Mouse (Mus musculus) urinary bladder, postnatal 25 days (tissue): ENCODE results near the gene Axin1.
A peak's percentile ranks its signal among the peaks of the same experiment; 100 is the strongest.
"Not testable (repeated sequence)": the region's sequence is repeated elsewhere in the genome, so short reads cannot be mapped to it uniquely, and the experiment has no call there.

Source experiments
- DNase-seq: peaks from one replicate; pipeline ENCODE4 v3.0.0; 2022; ENCODE audit warnings: low spot score

Gene Axin1

GRCm38 (mm10) chr17:26138239-26138836 lies at the start of gene Axin1:
TSS of gene Axin1 (plus strand) at chr17:26138688.
- DNase-seq, result peak; percentile 81

GRCm38 (mm10) chr17:26089905-26090632 lies 48.4 kb upstream of the Axin1 start, which contains the start of gene Decr2:
TSS of gene Decr2 (minus strand) at chr17:26090337.
- peak; percentile 81 for DNase-seq

GRCm38 (mm10) chr17:26094531-26095110 lies 43.9 kb upstream of the Axin1 start:
- no peak for DNase-seq

GRCm38 (mm10) chr17:26095121-26095740 lies 43.3 kb upstream of the Axin1 start, which contains the start of gene Nme4:
TSS of gene Nme4 (minus strand) at chr17:26095602.
- DNase-seq, result peak; percentile 51

GRCm38 (mm10) chr17:26098461-26098860 lies 40.0 kb upstream of the Axin1 start:
- no peak for DNase-seq

GRCm38 (mm10) chr17:26099316-26099715 lies 39.2 kb upstream of the Axin1 start:
- not testable (repeated sequence) for DNase-seq

GRCm38 (mm10) chr17:26100166-26100565 lies 38.3 kb upstream of the Axin1 start:
- no peak for DNase-seq

GRCm38 (mm10) chr17:26101478-26101877 lies 37.0 kb upstream of the Axin1 start:
- no peak for DNase-seq

- DNase-seq, result no peak
Observed at GRCm38 (mm10) chr17:26105619-26106018, 32.9 kb upstream of the Axin1 start.

GRCm38 (mm10) chr17:26110156-26110555 lies 28.3 kb upstream of the Axin1 start:
- no peak for DNase-seq

- no peak for DNase-seq
Observed at GRCm38 (mm10) chr17:26111024-26111423, 27.5 kb upstream of the Axin1 start.

- no peak for DNase-seq
Observed at GRCm38 (mm10) chr17:26111722-26112121, 26.8 kb upstream of the Axin1 start.

- DNase-seq, result no peak
Observed at GRCm38 (mm10) chr17:26112751-26113150, 25.7 kb upstream of the Axin1 start.

GRCm38 (mm10) chr17:26113181-26113948 lies 25.1 kb upstream of the Axin1 start, which contains the start of gene Tmem8:
TSS of gene Tmem8 (plus strand) at chr17:26113299.
- peak; percentile 67 for DNase-seq

- DNase-seq, result no peak
Observed at GRCm38 (mm10) chr17:26114061-26114460, 24.4 kb upstream of the Axin1 start.

GRCm38 (mm10) chr17:26114461-26114860 lies 24.0 kb upstream of the Axin1 start:
- DNase-seq, result not testable (repeated sequence)

- DNase-seq, result no peak
Observed at GRCm38 (mm10) chr17:26115205-26115898, 23.1 kb upstream of the Axin1 start.

- DNase-seq, result no peak
Observed at GRCm38 (mm10) chr17:26115956-26116487, 22.5 kb upstream of the Axin1 start.

- DNase-seq, result no peak
Observed at GRCm38 (mm10) chr17:26116503-26117258, 21.8 kb upstream of the Axin1 start.
